Mouse (Mus musculus) mature B cell (primary cell): ENCODE measurements around the gene Cacna2d4.

ENCODE experiments used
- in situ Hi-C: fragments of 300-500 bp; cut with MboI; formaldehyde crosslinking; loops from 2 replicates; pipeline ENCODE4 v1.14.3; 2019

Gene Cacna2d4

DNA sequence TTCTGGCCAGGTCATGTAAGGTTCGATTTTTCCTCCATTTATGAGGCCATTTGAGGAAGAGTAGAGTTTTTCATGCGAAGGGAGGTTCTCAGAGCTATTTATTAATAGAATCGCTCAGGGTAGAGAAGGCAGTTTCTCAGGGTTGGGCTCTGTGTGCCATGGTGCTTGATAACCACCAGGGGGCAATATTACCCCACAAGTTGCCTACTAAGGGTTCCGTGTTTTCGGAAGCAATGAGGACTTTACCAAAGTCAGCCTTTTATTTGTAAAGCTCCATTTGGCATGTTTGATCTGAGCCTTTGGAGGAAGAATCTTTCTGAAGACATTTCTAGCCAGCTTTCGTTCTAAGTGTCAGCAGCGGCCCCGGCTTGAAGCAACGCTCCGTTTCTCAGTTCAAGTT lies 16.0 kb upstream of the Cacna2d4 start:
- in situ Hi-C loops: loop anchor here (5.0 to 10.0 kb wide), 2 partner anchors 132 to 225 kb away; no protein-coding TSS in a partner anchor

DNA sequence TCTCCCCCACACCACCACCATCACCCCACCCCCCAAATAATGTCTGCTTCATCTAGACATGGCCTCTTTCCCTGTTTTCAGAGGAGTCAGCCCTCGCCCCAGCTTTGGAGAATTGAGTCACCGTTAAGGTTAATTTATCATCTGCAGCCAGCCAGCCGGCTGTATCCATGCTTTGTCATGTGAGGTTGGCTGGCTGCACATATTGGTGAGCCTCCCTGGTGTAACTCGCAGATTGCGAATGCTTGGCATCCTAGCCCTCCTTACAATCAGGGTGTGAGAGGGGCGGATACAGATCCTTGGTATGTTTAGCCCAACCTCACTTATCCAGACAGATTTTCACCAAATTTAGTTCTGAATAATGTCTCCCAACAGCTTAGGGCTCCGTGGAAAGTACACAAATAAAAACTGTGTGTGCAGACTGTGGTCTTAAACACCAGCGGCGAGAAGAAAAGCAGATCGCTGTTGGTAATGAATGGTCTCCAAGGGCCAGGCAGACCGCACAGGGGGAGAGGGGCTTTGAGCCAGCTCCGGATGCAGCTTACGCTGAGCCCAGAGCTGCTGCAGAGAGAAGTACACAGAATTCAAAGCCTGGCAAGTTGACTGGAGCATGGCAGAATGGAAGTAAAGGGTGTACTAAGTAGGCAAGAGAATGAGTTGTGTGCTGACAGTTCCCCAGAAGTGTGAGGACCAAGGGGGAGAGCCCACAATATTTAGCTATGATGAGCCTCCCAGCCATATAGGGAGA lies 11.7 kb upstream of the Cacna2d4 start:
- in situ Hi-C loops: loop anchor here (5.0 to 10.0 kb wide), 2 partner anchors 128 to 220 kb away; no protein-coding TSS in a partner anchor

DNA sequence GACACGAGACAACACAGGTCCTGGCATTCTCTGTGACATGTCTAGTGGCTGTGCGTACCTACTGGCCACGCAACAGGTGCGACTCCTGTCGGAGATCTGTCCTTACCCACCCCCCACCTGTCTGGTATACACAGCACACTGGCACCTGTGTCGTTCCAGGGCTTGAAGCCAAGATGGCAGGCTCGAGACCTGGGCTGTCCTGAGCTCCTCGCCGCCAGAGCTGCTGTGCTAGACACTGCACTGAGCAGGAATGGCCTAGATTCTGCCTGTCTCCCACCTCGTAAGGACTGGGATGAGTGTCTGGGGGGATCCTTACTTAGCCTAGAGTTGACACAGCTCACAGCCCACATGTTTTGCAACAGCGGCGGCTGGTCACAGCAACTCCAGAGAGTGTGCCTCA lies 11.1 kb upstream of the Cacna2d4 start:
- in situ Hi-C loops: loop anchor here (10.0 kb wide), 1 partner anchor 220 kb away; no protein-coding TSS in a partner anchor

DNA sequence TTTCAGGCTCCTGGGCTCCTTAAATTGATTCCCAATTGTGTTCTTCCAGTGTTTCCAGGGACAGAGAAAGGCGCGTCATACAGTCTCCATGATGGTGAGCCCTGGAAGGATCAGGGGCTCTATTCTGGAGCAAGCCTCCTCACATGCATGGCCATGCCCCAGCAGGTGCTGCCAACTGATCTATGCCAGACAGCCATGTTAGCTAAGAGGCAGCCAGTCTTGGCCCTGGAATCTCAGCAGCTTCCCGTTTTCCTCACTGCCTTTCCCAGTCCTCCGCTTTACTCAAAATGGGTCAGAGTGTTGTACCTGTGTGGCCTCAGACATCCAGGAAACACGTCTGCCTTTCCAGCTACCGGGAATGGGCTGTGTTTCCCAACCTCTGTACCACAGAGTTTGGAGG lies 10.6 kb upstream of the Cacna2d4 start:
- in situ Hi-C loops: loop anchor here (10.0 kb wide), 1 partner anchor 219 kb away; no protein-coding TSS in a partner anchor

- in situ Hi-C loops: loop anchor here (10.0 kb wide), 1 partner anchor 218 kb away; no protein-coding TSS in a partner anchor
Measured at GRCm38 (mm10) chr6:119227001-119227400, 9.3 kb upstream of the Cacna2d4 start.

DNA sequence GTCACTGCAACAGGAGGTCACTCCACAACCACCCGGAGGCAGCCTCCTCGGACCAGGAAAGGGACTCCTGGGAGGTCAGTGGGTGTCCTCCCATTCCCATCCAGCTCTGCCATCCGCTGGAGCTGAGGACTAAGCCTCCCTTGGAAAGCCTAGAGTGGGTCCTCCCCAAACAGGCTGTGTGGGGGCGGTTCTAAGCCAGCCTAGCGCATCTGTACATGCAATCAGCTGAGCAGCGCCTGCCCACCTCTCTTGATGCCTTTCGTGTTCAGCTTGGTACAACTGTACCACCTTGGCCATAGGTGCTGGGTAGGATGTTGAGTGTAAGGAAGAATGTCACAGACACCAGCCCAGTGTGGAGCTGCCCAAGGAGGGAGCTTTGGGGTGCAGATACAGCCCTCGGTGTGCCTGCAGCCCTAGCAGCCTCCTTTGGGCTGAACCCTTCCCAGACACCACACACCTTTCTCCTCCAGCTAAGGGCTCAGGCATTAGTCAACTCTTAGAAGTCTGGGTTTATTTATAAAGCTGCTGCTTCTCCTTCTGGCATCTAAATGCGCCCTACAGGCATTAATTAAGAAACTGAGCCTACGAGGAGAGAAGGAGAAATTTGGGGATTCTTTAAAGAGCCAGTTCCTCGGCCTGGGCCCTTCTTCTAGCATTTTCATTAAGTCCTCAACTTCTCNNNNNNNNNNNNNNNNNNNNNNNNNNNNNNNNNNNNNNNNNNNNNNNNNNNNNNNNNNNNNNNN lies 7.3 kb upstream of the Cacna2d4 start:
- in situ Hi-C loops: loop anchor here (10.0 kb wide), 1 partner anchor 216 kb away; no protein-coding TSS in a partner anchor

- in situ Hi-C loops: no loop called here
Measured at GRCm38 (mm10) chr6:119233066-119233465, 3.3 kb upstream of the Cacna2d4 start.

- in situ Hi-C loops: no loop called here
Measured at GRCm38 (mm10) chr6:119235441-119235840, 885 bp upstream of the Cacna2d4 start.

DNA sequence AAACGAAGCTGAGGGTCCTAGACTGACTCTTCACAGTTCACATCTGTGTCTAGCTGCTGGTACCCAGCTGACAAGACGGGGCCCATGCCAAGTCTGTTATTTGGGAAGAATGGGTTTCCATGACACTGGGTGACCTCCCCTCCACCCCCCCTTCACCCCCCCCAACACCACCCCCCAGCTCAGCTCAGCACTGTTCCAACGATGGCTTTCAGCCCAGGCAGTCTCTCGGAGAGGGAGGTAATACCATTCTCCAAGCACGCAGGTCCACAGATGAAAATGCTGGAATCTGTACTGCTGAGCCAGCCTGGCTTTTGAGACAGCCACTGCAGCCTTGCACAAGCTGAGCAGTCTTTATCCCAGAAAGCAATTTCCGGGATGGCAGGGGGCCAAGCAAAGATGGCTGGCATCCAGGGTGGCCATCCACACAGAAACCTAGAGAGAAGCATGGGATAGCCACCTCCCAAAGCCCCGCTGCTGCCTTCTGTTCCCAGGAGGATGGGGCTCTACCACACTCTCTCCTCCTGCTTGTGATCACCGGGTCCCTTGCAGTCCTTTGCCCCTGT lies 1.2 kb downstream of the Cacna2d4 start:
- in situ Hi-C loops: no loop called here

GRCm38 (mm10) chr6:119239341-119240005 lies 3.1 kb downstream of the Cacna2d4 start:
- in situ Hi-C loops: no loop called here

DNA sequence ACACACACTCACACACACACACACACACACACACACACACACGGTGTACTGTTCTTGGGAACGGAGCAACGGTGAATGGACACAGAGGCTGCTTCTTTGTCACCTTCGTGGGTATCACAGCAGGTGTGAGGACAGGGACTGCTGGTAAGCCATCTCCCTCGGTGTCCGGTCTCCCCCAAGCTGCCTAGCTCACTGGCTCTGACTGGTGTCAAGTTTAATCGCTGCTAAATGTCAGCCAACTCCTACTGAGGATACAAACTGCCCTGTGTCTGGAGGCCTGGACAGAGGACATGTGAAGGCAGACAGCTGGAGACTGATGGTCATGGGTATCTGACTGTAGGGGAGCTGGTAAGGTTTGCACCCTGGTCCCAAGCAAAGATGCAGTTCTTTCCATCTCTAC lies 3.9 kb downstream of the Cacna2d4 start:
- in situ Hi-C loops: no loop called here

DNA sequence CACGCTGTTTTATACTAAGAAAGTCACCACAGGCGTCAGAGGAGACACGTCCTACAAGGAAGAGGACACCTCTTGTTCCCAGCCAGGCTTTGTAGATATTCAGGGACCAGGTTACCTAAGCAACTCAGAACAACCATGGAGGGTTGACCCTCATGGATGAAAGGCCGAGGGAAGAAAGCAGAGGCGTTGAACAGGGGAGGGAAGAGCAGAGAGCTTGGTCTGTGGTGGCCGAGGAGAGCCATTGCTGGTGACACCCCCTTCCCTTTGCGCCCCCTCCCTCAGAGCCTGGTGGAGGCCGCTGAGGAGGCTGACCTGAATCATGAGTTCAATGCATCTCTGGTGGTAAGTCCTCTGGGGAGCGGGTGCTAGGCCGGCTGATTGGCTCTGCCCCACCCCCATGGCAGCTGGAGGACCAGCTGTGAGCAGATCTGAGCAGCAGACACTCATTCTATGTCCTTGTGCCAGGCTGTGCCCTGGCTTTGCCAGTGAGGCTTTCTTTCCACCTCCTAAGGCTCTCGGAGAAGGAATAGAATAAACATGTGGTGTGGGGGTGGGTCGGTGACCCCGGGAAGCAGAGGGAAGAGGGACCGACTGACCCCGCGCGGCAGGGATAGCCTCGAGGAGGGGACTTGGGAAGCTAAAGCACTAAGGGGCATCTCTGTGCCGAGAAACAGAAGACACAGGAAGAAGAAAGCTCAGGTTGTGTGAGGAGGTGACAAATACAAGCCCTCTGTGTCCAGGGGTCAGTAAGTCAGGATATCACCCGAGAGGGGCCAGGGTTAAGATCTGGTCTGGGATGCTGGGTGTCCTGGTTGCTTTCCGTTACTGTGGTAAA lies 4.8 kb downstream of the Cacna2d4 start:
- in situ Hi-C loops: no loop called here

- in situ Hi-C loops: no loop called here
Measured at GRCm38 (mm10) chr6:119246082-119246481, 9.8 kb downstream of the Cacna2d4 start.

- in situ Hi-C loops: no loop called here
Measured at GRCm38 (mm10) chr6:119248578-119248977, 12.3 kb downstream of the Cacna2d4 start.

- in situ Hi-C loops: no loop called here
Measured at GRCm38 (mm10) chr6:119249726-119250125, 13.4 kb downstream of the Cacna2d4 start.

GRCm38 (mm10) chr6:119251704-119252103 lies 15.4 kb downstream of the Cacna2d4 start:
- in situ Hi-C loops: no loop called here

DNA sequence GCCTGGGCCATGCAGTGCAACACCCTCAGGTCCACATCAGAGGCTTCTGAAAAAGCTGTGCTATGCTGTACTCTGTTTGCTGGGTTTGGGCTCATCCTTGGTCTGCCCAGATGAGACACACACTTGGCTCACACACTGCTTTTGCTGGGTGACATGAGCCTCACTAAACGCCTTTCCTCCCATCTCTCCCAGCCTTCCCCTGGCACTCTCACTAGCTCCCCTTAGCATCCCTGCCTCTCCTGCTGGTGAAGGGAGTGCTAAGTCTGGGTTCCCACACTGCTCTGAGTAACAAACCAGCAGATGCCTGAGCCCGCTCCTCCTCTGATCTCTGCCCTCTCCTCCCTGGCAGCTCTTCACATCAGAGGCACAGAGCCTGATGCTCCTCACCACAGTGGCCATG lies 40.4 kb downstream of the Cacna2d4 start:
- in situ Hi-C loops: no loop called here

GRCm38 (mm10) chr6:119280761-119281160 lies 44.4 kb downstream of the Cacna2d4 start:
- in situ Hi-C loops: no loop called here

DNA sequence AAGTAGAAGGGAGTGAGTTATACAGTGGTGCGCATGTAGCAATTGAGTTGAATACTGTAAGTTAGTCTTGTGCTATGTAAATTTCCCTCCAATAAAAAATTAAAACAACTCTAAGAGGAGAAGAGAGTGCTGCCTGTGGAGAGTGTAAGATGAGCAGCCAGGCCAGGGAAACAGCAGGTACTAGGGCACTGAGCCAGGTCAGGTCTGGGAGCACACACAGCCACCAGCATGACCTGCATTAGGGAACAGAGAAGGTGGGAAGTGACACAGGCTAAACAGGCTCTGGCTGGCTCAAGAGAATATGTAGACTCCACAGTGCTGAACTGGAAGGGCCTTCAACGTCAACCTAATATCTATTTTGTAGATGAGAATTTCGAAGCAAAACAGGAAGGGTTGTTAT lies 65.0 kb downstream of the Cacna2d4 start:
- in situ Hi-C loops: no loop called here

DNA sequence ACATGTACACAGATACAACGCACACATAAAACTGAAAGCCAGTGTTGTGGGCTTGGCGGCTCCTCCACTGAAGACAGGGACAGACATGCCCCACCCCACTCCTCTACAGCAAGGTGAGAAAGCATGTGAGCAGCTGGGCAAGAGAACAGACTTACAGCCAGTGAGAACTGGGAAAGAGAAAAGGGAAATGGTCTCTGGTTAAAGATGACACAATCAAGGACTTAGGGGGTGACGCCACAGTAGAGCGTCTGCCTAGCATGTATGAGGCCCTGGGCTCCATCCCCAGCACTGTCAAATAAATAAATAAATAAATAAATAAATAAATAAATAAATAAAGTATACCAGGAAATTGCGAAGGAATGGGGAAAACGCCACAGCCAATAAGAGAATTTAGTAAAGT lies 67.0 kb downstream of the Cacna2d4 start:
- in situ Hi-C loops: no loop called here

- in situ Hi-C loops: no loop called here
Measured at GRCm38 (mm10) chr6:119307867-119308413, 71.6 kb downstream of the Cacna2d4 start.
